9 mouse cellular contexts compared by ENCODE assay signal in the genomic region with DNA sequence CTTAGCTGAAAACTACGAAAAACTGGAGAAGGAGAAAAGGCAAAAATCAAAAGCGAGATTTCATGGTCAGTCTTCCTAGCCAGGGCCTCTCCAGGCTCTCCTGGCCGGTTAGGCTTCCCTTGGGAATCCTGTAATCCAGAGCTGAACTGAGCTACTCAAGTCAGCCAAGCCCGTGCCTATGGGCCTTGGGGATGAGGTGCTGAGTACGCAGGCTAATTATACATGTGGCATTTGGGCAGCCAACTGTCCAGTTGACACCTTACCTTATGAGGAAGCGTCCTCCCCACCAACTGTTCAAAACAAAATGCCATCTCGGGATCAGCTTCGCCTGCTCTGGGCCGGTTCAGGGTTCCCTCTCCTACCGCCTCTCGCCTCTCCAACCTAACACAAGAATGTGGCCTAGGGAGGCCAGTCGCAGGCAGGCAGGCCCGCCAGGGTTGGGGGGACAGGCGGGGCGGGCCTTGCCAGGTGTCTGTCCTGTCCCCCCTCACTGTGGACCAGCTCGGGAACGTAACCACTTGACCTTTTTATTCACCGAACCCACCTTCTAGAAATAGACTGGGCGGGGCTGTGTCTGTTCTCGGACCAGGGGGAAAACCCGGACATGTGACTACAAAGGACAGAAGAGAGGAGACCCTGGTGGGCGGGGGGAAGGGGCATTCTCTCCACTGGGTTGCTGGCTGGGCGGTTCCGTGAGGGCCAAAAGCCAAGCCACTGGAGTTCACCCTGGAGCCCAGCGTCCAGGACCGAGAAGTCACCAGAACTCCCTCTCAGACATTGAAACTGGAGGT. TPM values are rescaled to one million over a fixed set of nuclear protein-coding genes. Genes with fewer than 3 reads are reported as not detected.
A peak's percentile ranks its signal among the peaks of the same experiment; 100 is the strongest.
DNase-seq lines count a peak whose midpoint lies in the region; ATAC-seq lines count a peak whose summit lies in the region.
"Had no signal": no experiment of that assay in that cellular context is flagged by ENCODE, and none has a peak within 500 bp of the region (broad histone marks: within the 10 kb centered on the region; RNA-seq: fewer than 3 reads in every experiment).

No protein-coding gene starts in this region.

- DNase-seq in thymus, postnatal 4 days: peak; percentile 6
- no peak for DNase-seq in thymus, postnatal 25 days
- peak; percentile 98 for DNase-seq in midbrain, embryonic 11.5 days (ENCODE audit: low spot score, missing footprints)
- no peak for DNase-seq in T-cell, adult 2 months (ENCODE audit: low spot score)

- H3K4me3 ChIP-seq in heart, embryonic 14.5 days (ENCODE audit: control insufficient read depth in 1 of 2, insufficient read depth in 1 of 2, low read depth in 1 of 2, low read length in 2 of 2): peak overlapping the region; percentile 65 to 67
- H3K4me3 ChIP-seq in kidney, embryonic 16.5 days (ENCODE audit: low read length): peak overlapping the region; percentile 57
- H3K4me3 ChIP-seq in midbrain, embryonic 11.5 days (ENCODE audit: low read depth, low read length): peak overlapping the region; percentile 69

- peak overlapping the region; percentile 93 for H3K9ac ChIP-seq in heart, embryonic 14.5 days (ENCODE audit: low read length)
- peak overlapping the region; percentile 72 for H3K9ac ChIP-seq in kidney, embryonic 16.5 days (replicated peaks; ENCODE audit: low read length)
- H3K9ac ChIP-seq in midbrain, embryonic 11.5 days (ENCODE audit: low read length): peak overlapping the region; percentile 87

- 0 out of 2 replicates have a peak, but pooled peaks have one; percentile 10 for ATAC-seq in erythroblast, adult 5-6 weeks (replicated peaks; ENCODE audit: low FRiP score, poor library complexity, severe bottlenecking)
- peak; percentile 58 for ATAC-seq in heart, embryonic 14.5 days (ENCODE audit: insufficient number of reproducible peaks, insufficient read depth, low FRiP score, low read depth)
- no peak for ATAC-seq in kidney, embryonic 16.5 days (ENCODE audit: low FRiP score, low TSS enrichment)
- peak; percentile 28; the same call in 1 of the 2 replicates for ATAC-seq in midbrain, embryonic 11.5 days (ENCODE audit: low FRiP score)
- ATAC-seq in megakaryocyte progenitor cell, adult 5-6 weeks (replicated peaks; ENCODE audit: poor library complexity): no peak

- 8% methylated on average over 26 of the region's 26 CpGs for WGBS in heart, embryonic 14.5 days
- 24% methylated on average over 26 of the region's 26 CpGs for WGBS in kidney, embryonic 16.5 days
- 5% methylated on average over 26 of the region's 26 CpGs for WGBS in midbrain, embryonic 11.5 days

- H3K4me1 ChIP-seq in heart, embryonic 14.5 days (ENCODE audit: control insufficient read depth in 2 of 2, insufficient read depth in 2 of 2, low read length in 2 of 2): peaks cover 6 to 10% of the 10 kb centered on the region in 2 experiments; a peak in 3 of 4 replicates
- H3K4me1 ChIP-seq in kidney, embryonic 16.5 days (ENCODE audit: insufficient read depth, low read length): peaks cover 14% of the 10 kb centered on the region
- peaks cover 30% of the 10 kb centered on the region for H3K4me1 ChIP-seq in midbrain, embryonic 11.5 days (ENCODE audit: control insufficient read depth, insufficient read depth, low read length)

- H3K4me2 ChIP-seq in heart, embryonic 14.5 days (ENCODE audit: low read length): peak overlapping the region; percentile 86
- peak overlapping the region; percentile 92 for H3K4me2 ChIP-seq in kidney, embryonic 16.5 days (replicated peaks; ENCODE audit: low read depth, low read length)
- peak overlapping the region; percentile 76 for H3K4me2 ChIP-seq in midbrain, embryonic 11.5 days

- H3K36me3 ChIP-seq in heart, embryonic 14.5 days (ENCODE audit: control insufficient read depth, insufficient read depth, low read length): no peaks in the 10 kb centered on the region
- no peaks in the 10 kb centered on the region for H3K36me3 ChIP-seq in kidney, embryonic 16.5 days (ENCODE audit: insufficient read depth, low read length)
- no peaks in the 10 kb centered on the region for H3K36me3 ChIP-seq in midbrain, embryonic 11.5 days (ENCODE audit: control insufficient read depth, insufficient read depth, low read length)

- H3K27me3 ChIP-seq in heart, embryonic 14.5 days (ENCODE audit: control insufficient read depth, insufficient read depth, low read length): peaks cover 3% of the 10 kb centered on the region; the same call in 1 of the 2 replicates
- peaks cover 33% of the 10 kb centered on the region for H3K27me3 ChIP-seq in kidney, embryonic 16.5 days (ENCODE audit: insufficient read depth, low read length)
- H3K27me3 ChIP-seq in midbrain, embryonic 11.5 days (ENCODE audit: control insufficient read depth, insufficient read depth, low read length): peaks cover 9% of the 10 kb centered on the region

- peak overlapping the region; percentile 95 to 99 for H3K27ac ChIP-seq in heart, embryonic 14.5 days (replicated peaks in 1 of 2; ENCODE audit: control insufficient read depth in 1 of 2, insufficient read depth in 1 of 2, low read depth in 2 of 2, low read length in 2 of 2)
- no peak overlapping the region for H3K27ac ChIP-seq in kidney, embryonic 16.5 days (ENCODE audit: low read length)
- H3K27ac ChIP-seq in midbrain, embryonic 11.5 days (ENCODE audit: low read depth, low read length): peak overlapping the region; percentile 66
- H3K27ac ChIP-seq: macrophage had no signal

- no peaks in the 10 kb centered on the region for H3K9me3 ChIP-seq in heart, embryonic 14.5 days (ENCODE audit: control insufficient read depth, low read length)
- no peaks in the 10 kb centered on the region for H3K9me3 ChIP-seq in kidney, embryonic 16.5 days (ENCODE audit: low read length)
- H3K9me3 ChIP-seq in midbrain, embryonic 11.5 days (ENCODE audit: control insufficient read depth, low read length): no peaks in the 10 kb centered on the region

RNA-seq across cellular contexts. Expression of a gene that starts 7.8 kb away (rescaled TPM):
- total RNA-seq in erythroblast, adult 5-6 weeks (2015; ENCODE audit: low replicate concordance): 968 and 1,053 TPM in 2 replicates
- total RNA-seq in erythroblast, adult 5-6 weeks (2017; ENCODE audit: low replicate concordance): 1,059 and 1,241 TPM in 2 replicates
- polyA plus RNA-seq in heart, embryonic 14.5 days (2014; fragmentation: Nextera tagmentation; extraction: Ambion mirVana): 36.8 and 39.1 TPM in 2 replicates
- 18.6 and 18.9 TPM in 2 replicates for polyA plus RNA-seq in kidney, embryonic 16.5 days (2015; fragmentation: Nextera tagmentation; extraction: Ambion mirVana)
- 40.1 and 42.7 TPM in 2 replicates for polyA plus RNA-seq in midbrain, embryonic 11.5 days (2014; fragmentation: Nextera tagmentation; extraction: Ambion mirVana)
- 1.1 and 1.8 TPM in 2 replicates for total RNA-seq in megakaryocyte progenitor cell, adult 5-6 weeks (2015)
- total RNA-seq in megakaryocyte progenitor cell, adult 5-6 weeks (2017): 1.8 and 3.0 TPM in 2 replicates
- polyA plus RNA-seq: macrophage had no signal

RNA-seq across cellular contexts. Expression of a gene that starts 8.4 kb away (rescaled TPM):
- total RNA-seq in erythroblast, adult 5-6 weeks (2015; ENCODE audit: low replicate concordance): 35.3 and 55.5 TPM in 2 replicates
- 47.5 and 49.9 TPM in 2 replicates for total RNA-seq in erythroblast, adult 5-6 weeks (2017; ENCODE audit: low replicate concordance)
- polyA plus RNA-seq in heart, embryonic 14.5 days (2014; fragmentation: Nextera tagmentation; extraction: Ambion mirVana): 168 and 176 TPM in 2 replicates
- polyA plus RNA-seq in kidney, embryonic 16.5 days (2015; fragmentation: Nextera tagmentation; extraction: Ambion mirVana): 266 and 275 TPM in 2 replicates
- 395 and 418 TPM in 2 replicates for polyA plus RNA-seq in midbrain, embryonic 11.5 days (2014; fragmentation: Nextera tagmentation; extraction: Ambion mirVana)
- 146 and 157 TPM in 2 replicates for total RNA-seq in megakaryocyte progenitor cell, adult 5-6 weeks (2015)
- 268 and 289 TPM in 2 replicates for total RNA-seq in megakaryocyte progenitor cell, adult 5-6 weeks (2017)

RNA-seq across cellular contexts. Expression of a gene that starts 53.6 kb away (rescaled TPM):
- not detected in 2 replicates for total RNA-seq in erythroblast, adult 5-6 weeks (2015; ENCODE audit: low replicate concordance)
- total RNA-seq in erythroblast, adult 5-6 weeks (2017; ENCODE audit: low replicate concordance): 0.77 and 1.1 TPM in 2 replicates
- polyA plus RNA-seq in heart, embryonic 14.5 days (2014; fragmentation: Nextera tagmentation; extraction: Ambion mirVana): 0.27 and 0.40 TPM in 2 replicates
- 1.1 and 2.7 TPM in 2 replicates for polyA plus RNA-seq in kidney, embryonic 16.5 days (2015; fragmentation: Nextera tagmentation; extraction: Ambion mirVana)
- 0.36 and 0.66 TPM in 2 replicates for polyA plus RNA-seq in midbrain, embryonic 11.5 days (2014; fragmentation: Nextera tagmentation; extraction: Ambion mirVana)
- total RNA-seq in megakaryocyte progenitor cell, adult 5-6 weeks (2015): 1.6 and 1.8 TPM in 2 replicates
- 0.83 and 2.2 TPM in 2 replicates for total RNA-seq in megakaryocyte progenitor cell, adult 5-6 weeks (2017)

Comparison
In these comparisons a context has a peak if more than half of its experiments do, and no peak if none do; other contexts are left out.
1. DNase-seq: peak in thymus, postnatal 4 days (single experiment) and midbrain, embryonic 11.5 days (single experiment); none in thymus, postnatal 25 days (single experiment) and T-cell, adult 2 months (single experiment).
2. ATAC-seq: peak in erythroblast, adult 5-6 weeks (single experiment), heart, embryonic 14.5 days (single experiment) and midbrain, embryonic 11.5 days (single experiment); none in kidney, embryonic 16.5 days (single experiment) and megakaryocyte progenitor cell, adult 5-6 weeks (single experiment).
3. Peak in every context shown above with its lines, with median percentiles within 50 percentile points of each other: H3K4me2 ChIP-seq, H3K4me3 ChIP-seq and H3K9ac ChIP-seq.